Mouse (Mus musculus) heart, postnatal 25 days (tissue): ENCODE measurements around the gene Nectin2. TPM values are rescaled to one million over a fixed set of nuclear protein-coding genes. Genes with fewer than 3 reads are reported as not detected.

Experiments
- DNase-seq: peaks from one replicate; pipeline ENCODE4 v3.0.0; 2022; ENCODE audit warnings: low spot score
- intact Hi-C: fragments of 180-260 bp; cut with DNase I; formaldehyde crosslinking; loops from one replicate; pipeline ENCODE4 v1.15.1; 2025
- total RNA-seq, 2 experiments: library from RNA; stranded (reverse); gene quantifications; 2 replicates each; pipeline ENCODE4 v1.2.3; 2021

Gene Nectin2
- total RNA-seq, 2 experiments from 2014 or later: 31.1 to 31.9 TPM

DNA sequence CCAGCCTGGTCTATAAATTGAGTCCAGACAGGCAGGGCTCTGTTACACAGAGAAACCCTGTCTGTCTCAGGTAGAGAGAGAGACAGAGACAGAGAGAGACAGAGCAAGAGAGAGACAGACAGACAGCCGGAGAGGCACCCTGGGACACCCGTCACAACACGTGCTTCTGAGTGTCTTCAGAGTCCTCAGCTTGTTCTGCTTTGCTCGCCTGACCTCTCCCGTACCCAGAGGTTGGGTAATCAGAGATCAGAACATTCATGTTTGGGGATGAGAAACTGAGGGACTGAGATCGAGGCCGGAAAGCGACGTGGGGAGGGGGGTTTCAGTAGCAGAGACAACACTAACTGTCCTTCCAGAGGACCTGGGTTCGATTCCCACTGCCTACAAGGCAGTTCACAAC is 74.5 kb downstream of the Nectin2 start:
- DNase-seq: no peak
- intact Hi-C loops: no loop called here

DNA sequence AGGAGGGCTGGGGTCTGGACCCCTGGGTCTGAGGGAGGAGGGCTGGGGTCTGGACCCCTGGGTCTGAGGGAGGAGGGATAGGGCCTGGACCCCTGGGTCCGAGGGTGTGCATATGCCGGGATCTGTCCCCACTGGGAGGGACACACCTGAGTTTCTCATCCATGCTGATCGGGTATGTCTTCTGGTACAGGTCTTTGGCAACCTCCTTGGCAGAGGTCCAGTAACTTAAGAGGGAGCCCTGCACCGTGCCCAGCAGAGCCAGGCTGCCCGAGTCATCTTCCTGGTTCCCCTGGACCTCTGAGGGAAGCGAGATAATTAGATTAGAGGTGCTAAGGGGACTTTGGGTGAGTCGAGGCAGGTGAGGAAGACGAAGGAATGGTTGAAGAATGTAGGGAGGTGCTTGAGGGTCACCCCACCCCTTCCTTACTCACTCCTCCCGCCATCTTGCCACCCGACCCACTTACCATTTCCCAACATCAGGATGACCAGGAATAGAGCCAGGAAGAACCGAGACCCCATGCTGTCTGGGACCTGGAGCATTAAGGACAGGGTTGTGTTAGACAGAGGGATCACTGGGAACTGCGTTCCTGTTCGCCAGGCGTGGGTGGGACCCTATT is 77.1 kb downstream of the Nectin2 start:
- no peak for DNase-seq
- intact Hi-C loops: no loop called here

DNA sequence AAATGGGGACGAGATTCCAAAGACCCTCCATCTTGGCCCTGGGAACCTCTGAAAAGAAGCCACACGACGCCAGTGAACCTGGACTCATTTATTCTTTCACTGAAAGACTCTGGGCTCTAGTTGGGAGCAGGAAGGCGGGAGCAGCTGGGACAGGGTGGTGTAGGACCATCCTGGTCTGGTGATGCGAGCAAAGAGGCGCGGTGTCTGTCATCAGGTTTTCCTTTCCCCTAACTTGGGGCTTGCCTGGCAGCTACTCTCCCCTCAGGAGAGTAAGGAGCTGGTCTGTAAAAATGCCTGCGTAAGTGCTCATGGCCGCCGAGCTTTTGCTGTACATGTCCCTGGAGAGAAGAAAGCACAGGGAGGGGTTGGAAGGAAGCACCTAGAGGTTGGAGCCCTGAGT is 78.8 kb downstream of the Nectin2 start:
- intact Hi-C loops: no loop called here
- no peak for DNase-seq

GRCm38 (mm10) chr7:19668947-19669721 is 81.1 kb downstream of the Nectin2 start:
- intact Hi-C loops: loop anchor here (2.0 kb wide), 1 partner anchor 44 kb away; no protein-coding TSS in a partner anchor

GRCm38 (mm10) chr7:19667434-19667833 is 82.8 kb downstream of the Nectin2 start:
- intact Hi-C loops: loop anchor here (2.0 kb wide), 1 partner anchor 125 kb away; no protein-coding TSS in a partner anchor
- DNase-seq: no peak

More at GRCm38 (mm10) chr7:19668947-19669721, 81.1 kb downstream of the Nectin2 start:
- DNase-seq: peak; percentile 79

- DNase-seq: no peak
- intact Hi-C loops: loop anchor here (2.0 kb wide), 1 partner anchor 126 kb away; no protein-coding TSS in a partner anchor
These were observed 83.5 kb downstream of the Nectin2 start for GRCm38 (mm10) chr7:19666750-19667149.

Other genes starting within 250 kb of the Nectin2 start
- gene Bloc1s3, start 242.1 kb downstream of the Nectin2 start, total RNA-seq: 1 to 10 TPM; 2.3 to 2.4 TPM
- gene Trappc6a, start 242.1 kb downstream of the Nectin2 start, total RNA-seq: 10 to 100 TPM; 35.6 to 35.9 TPM
- not detected for gene Nkpd1, start 232.6 kb downstream of the Nectin2 start, total RNA-seq
- gene Ppp1r37, start 187.4 kb downstream of the Nectin2 start, total RNA-seq: 10 to 100 TPM; 48.0 to 52.3 TPM
- under 1 TPM; 0.28 to 0.49 TPM for gene Zfp296, start 173.2 kb downstream of the Nectin2 start, total RNA-seq
- 10 to 100 TPM; 44.6 to 45.6 TPM for gene Gemin7, start 172.9 kb downstream of the Nectin2 start, total RNA-seq
- gene Clasrp, start 146.0 kb downstream of the Nectin2 start, total RNA-seq: 10 to 100 TPM; 14.5 to 20.5 TPM
- gene Relb, start 121.0 kb downstream of the Nectin2 start, total RNA-seq: 1 to 10 TPM; 7.3 to 7.6 TPM
- 10 to 100 TPM; 65.6 to 72.3 TPM for gene Clptm1, start 85.5 kb downstream of the Nectin2 start, total RNA-seq
- gene Apoc2, start 72.5 kb downstream of the Nectin2 start, total RNA-seq: not detected
- not detected for gene Gm44805, start 69.1 kb downstream of the Nectin2 start, total RNA-seq
- gene Apoc4, start 69.0 kb downstream of the Nectin2 start, total RNA-seq: not detected
- 1 to 10 TPM; 1.4 to 2.2 TPM for gene Apoc1, start 57.8 kb downstream of the Nectin2 start, total RNA-seq
- 100 to 1,000 TPM; 309 to 319 TPM for gene Apoe, start 51.3 kb downstream of the Nectin2 start, total RNA-seq
- gene Tomm40, start 35.0 kb downstream of the Nectin2 start, total RNA-seq: 100 to 1,000 TPM; 112 to 113 TPM
- gene Bcam, start 20.5 kb upstream of the Nectin2 start, total RNA-seq: 100 to 1,000 TPM; 220 to 229 TPM
- gene Cblc, start 46.3 kb upstream of the Nectin2 start, total RNA-seq: under 1 TPM in 1 of 2 experiments, not detected in 1; 0.73 TPM
- 1 to 10 TPM; 3.0 to 3.9 TPM for gene Bcl3, start 72.3 kb upstream of the Nectin2 start, total RNA-seq
- gene Gm19345, start 101.5 kb upstream of the Nectin2 start, total RNA-seq: not detected
- under 1 TPM in 1 of 2 experiments, not detected in 1; 0.42 TPM for gene Ceacam16, start 110.8 kb upstream of the Nectin2 start, total RNA-seq
- gene Ceacam19, start 137.5 kb upstream of the Nectin2 start, total RNA-seq: not detected
- 10 to 100 TPM; 19.3 to 20.1 TPM for gene Pvr, start 170.7 kb upstream of the Nectin2 start, total RNA-seq
- 1 to 10 TPM; 1.8 to 2.8 TPM for gene Igsf23, start 200.3 kb upstream of the Nectin2 start, total RNA-seq
- not detected for gene Ceacam20, start 214.9 kb upstream of the Nectin2 start, total RNA-seq
- not detected for gene Nlrp9b, start 241.0 kb upstream of the Nectin2 start, total RNA-seq